Mouse (Mus musculus) monocyte, adult 2 months (primary cell): Measurements from ENCODE around the gene Gipc2.
A peak's percentile ranks its signal among the peaks of the same experiment; 100 is the strongest.
"Not testable (repeated sequence)": the region's sequence is repeated elsewhere in the genome, so short reads cannot be mapped to it uniquely, and the experiment has no call there.

Experiments used
- DNase-seq, 2 experiments: peaks; one replicate each; pipeline ENCODE4 v3.0.0; 2022; ENCODE audit warnings: low spot score in 2 of 2, low read depth in 1 of 2

Gene Gipc2

DNA sequence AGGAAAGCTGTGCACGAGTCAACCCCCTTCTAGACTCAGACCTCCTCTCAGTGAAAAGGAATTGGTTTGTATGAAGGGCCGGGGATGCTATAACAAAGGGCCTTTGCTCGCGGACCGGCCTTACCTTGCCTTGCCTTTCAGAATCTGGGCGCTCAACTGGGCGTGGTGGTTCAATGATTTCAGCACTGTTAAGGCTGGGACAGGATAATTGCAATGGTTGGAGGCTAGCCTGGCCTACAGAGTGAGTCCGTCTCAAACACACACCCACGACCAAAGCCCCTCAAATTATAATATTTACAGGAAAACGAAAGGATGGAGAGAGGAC lies at the start of gene Gipc2:
Gene Gipc2 (minus strand): TSS at position 132 of the 325 bp plus-strand sequence.
- DNase-seq, result no peak

DNA sequence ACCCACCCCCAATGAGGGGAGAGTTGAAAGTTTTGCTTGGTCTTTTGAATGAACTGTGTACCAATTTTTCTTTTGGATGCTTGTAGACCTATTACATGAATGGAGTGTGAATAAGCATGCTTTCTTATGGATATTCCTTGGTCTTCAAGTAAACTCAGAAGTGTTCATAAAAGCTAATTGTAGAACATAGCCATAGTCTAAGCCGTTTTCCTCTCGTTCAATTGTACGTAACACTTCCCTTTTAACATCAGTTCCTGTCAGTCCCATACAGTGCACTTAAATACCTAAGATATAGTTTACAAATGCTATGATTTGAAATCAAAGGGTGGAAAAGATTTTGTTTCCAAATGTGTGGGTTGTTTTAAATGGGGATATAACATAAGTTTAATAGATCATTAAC lies 47.4 kb upstream of the Gipc2 start:
- no peak for DNase-seq

DNA sequence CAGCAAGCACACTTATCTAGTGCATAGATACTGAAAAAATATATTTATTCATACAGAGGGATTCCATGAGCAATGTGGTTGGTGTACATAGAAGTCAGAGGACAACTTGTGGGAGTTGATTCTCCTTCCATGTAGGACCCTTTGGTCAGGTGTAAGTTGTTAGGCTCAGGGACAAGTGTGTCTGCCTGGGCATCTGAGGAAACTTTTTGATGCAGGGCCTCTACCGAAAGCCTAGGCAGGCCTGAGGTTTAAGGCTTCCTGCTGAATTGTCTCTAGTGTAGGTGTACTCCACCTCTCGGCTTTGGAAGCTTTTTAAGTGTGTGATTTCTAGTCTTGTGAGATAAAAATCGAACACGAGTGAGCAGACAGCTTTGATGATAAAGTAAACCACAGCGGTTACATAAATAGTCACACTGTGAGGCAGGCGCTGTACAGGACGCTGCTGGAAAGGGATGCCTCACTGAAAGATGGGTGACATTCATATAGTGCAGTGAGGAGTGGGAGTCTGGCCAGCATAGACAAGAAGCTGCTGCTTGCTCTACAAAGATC lies 45.8 kb upstream of the Gipc2 start:
- no peak for DNase-seq

DNA sequence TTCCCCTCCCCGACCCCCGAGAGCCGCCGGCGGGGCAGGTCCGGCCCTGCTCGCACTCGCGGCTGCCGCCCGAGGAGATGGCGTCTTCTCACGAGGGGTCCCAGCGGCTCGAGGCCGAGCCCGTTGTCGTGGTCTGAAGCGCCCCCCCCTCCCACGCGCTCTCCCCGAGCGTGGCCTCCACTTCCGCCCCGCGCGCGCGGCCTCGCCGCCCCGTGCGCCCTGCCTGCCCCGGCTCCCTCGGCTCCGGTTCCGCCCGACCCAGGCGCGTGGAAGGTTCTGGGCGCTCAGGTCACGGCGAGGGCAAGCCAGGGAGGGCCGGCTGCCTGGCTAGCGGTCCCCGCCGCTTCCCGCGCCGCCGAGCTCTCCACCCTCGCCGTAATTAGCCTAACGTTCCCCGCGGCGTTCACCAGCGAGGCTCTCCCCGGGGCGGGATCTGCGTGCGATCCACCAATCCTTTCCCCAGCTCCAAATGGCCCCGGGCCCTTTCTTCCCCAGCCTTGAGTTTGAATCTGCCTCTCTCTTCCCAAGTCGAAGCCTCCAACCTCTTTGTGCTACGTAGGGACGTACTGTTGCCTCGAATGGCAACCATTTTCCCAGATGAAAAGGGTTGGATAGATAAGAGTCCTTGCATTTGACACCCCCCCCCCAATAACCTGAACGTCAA lies 44.8 kb upstream of the Gipc2 start:
- DNase-seq, result peak; percentile 12 to 52

DNA sequence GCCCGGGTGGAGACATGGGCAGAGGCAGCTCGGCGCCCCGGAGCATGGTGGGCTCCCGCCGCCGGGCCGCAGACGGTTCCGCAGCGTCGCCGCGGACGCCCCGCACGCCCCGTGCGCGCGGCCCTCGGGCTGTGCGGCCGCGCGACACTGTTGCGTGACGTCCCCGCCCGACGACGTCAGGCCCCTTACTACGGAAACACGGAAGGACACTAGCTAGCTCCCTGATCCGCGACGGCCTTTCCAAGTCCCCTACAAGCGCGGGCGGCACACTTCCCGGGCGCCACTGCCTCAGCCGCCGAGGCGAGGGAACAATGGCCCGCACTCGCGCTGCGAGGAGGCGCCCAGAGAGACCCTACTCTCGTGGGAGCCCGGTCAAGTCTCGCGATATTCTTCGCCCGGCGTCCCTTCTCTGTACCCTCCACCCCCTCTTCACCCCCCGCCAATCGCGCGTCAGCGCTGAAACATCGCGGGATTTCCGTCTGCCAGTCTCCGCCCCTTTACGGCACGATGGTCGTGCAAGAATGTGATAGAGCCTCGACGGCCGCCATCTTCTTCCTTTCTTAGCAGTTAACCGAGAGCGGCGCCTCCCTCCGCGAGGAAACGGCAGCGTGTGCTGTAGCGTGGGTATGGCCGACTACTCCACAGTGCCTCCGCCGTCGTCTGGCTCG lies 44.1 kb upstream of the Gipc2 start, which contains the start of the genes Dnajb4 and Fubp1:
Gene Dnajb4 (minus strand): TSS at position 336 of the 668 bp plus-strand sequence.
Gene Fubp1 (plus strand): TSS at position 456 of the 668 bp plus-strand sequence.
- DNase-seq, result peak; percentile 99 to 100

DNA sequence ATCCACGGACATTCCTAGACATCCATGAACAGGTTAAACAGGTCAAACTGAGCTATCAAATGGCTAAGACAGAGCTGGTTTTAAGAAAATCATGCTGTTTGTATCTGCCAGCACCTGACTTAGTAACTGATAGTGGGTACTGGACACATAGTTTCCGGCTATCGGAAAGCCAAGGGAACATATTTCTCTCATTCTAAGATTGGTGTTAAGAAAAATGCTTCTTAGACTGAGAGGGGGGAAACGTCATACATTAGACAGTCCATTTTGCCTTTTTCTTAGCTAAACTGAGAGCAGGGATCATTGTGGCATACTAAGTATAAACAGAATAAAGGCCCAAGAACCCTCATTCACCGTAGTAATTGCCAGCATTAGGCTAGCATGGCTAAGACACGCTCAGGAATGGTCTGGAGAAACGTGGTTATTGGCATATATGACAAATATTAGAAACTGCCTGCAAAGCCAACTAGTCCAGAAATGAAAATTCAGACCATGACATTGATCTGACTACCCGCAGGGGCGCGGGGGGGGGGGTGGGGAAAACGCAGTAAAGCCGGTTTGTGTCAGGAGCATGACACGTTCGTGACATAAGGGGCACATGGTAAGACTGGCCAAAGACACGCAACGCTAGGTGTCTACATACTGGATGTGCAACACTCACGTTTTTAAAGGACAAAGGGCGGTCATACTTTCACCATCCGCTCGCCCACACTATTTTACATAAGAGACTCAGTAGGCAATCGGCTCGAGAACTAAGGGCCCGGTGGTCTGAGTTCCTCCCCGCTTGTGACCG lies 43.3 kb upstream of the Gipc2 start:
- peak; percentile 10 to 54 for DNase-seq

DNA sequence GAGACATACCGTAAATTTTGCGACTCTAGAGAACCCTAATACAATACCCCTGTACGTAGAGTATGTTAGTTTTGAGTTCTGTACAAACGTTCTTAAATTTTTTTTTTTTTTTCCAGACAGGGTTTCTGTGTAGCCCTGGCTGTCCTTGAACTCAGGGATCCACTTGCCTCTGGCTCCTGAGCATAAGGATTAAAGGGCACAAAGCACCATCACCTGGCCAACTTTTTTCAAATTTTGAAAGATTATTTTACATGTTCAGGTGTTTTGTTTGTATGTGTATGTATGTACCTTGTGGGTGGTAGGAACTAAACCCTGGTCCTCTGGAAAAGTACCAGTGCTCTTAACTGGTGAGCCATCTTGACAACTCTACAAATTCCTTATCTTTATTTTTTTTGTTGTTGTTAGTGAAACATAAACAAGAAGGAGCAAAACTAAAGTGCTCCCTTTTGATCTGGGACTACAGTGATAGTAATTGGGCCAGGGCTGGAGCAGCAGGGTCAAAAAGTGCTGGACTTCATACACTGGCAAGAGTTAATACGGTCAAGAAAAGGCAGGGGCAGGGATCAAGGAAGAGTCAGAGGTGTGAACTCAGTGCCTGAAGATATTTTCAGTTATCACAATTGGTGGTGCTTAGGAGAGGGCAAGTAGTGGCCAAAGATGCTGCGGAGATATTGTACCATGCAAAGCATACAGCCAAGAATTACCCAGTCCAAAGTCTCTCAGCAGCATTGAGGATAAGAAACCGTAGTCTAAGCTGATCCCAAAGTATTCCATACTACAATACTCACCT lies 42.3 kb upstream of the Gipc2 start:
- no peak for DNase-seq

DNA sequence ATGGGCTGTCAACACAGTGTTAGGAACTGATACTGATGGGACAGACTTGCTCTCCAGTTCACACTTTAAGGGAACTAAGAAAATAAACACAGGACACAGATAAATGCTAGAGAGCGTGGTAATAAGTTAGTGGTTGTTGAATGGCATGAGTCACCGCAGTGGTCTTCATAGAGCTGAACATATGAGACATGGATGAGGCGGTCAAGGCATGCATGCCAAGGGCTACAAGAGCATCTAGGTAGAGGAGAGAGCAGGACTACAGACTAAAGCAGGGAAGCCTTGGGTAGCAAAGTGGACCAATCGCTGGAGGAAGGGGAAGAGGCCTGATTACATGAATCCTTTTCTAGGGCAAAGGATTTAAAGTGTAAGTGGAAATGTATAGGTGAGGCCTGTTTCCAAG lies 41.1 kb upstream of the Gipc2 start:
- no peak for DNase-seq

DNA sequence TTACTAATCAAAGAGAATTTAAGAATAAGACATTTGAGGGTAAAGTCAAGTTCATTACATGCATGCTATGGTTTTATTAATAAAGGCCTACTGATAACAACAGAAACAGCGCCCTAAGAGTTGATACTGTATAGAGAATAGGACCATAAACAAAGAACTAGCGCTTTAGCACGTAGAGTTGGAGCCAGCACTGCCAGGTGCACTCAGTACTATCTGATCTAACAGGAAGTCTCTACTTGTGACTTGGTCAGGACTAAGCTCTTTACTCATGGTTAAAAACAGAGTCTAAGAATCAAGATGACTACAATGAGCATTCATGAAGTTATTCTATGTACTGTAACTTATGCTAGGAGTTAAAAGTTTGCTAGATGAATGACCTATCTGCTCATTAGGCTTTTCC lies 38.5 kb upstream of the Gipc2 start:
- DNase-seq, result no peak

DNA sequence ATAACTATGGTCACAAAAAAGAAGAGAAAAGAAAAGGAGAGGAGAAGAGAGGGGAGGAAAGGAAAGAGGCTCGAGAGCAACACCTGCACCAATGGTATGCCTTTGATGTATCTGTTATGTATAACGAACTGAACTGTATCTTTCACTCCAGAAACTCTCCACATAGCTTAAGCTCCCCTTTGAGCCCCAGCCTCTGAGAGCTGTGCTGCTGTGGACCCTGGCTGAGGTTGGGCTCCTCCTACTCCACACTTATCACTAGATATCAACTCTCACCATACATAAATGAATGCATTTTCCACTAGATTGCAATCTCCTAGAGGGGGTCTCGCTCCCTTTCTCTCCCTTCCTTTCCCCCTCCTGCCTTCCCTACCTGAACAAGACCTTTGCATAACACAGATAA lies 38.0 kb upstream of the Gipc2 start:
- DNase-seq, result no peak

DNA sequence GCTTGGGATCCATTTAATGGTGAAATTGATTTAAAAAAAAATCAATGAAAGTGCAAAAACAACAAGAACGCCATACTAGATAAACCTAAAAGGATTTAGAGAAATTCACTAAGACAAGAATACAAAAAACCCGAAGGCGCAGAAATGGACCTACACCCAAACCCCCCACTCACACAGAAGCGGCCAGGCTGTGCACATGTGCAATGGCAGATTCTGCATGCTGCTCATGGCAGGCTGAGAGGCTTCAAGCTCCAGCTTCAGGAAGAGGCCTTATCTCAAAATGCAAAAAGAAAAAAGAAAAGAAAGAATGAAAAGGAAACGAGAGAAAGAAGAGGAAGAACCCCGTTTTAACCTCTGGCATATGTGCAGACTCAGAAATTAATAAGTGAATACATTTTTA lies 37.4 kb upstream of the Gipc2 start:
- no peak for DNase-seq

DNA sequence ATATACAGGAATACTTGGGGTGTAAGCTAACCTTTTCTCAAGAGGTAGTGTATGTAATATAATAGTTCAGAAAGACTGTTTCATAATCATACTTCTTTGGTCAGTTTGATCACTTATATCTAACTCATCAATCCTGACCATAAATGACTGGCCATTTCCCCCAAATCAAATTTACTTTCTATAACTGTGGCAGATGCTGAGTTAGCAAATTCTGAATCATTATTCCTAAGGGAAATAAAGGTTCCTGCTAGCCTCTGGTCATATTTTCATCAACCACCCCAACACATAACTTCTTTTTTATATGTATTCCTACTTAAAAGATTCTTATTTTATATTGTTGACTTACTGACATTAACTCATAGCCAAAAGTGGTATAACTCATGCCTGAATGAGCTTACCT lies 36.9 kb upstream of the Gipc2 start:
- no peak for DNase-seq

DNA sequence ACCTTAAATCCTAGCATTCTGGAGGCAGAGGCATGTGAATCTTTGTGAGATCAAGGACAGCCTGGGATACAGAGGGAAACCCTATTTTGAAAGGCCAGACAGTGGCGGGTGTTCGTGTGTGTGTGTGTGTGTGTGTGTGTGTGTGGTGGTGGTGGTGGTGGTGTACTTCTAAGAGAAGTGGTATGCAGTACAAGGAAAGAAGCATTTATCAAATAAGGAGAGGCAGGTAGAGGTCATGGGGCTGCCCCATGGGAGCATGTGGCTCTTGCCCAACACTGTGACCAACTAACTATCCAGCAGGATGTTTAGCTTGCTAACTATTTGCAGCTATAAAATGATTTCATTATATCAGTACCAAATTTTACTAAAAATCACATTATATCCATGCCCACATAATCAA lies 35.6 kb upstream of the Gipc2 start:
- no peak for DNase-seq

DNA sequence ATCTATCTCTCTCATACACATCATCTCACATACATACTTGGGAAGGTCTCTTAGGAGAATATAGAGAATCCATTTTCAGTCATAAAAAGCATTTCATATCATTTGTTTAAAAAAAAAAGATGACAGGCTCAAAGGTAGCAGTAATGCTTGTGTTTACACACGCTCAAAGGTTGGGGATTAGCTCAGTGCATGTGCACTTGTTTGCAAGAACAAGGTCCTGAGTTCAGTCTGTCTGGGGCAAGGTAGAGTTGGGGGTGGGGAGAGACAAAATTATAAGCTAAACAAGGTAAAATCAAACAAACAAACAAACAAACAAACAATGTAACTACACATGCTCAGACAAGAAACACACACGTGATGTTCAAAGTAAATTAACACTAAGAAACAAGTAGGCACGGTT lies 35.2 kb upstream of the Gipc2 start:
- DNase-seq, result no peak

DNA sequence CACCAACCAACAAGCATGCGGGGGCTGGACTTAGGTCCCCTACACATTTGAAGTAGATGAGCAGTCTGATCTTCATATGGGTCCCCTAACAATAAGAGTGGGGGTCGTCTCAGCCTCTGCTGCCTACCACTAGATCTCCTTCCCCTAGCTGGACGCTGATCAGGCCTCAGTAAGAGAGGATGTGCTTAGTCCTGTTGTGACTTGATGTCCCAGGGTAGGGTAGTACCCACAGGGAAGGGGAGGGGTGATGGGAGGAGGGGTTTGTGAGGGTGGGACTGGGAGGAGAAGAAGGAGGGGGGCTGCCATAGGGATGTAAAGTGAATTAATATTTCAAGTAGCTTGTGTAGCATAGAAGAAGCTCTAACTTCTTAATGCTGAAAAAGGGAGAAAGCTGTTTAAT lies 33.1 kb upstream of the Gipc2 start:
- DNase-seq, result no peak

DNA sequence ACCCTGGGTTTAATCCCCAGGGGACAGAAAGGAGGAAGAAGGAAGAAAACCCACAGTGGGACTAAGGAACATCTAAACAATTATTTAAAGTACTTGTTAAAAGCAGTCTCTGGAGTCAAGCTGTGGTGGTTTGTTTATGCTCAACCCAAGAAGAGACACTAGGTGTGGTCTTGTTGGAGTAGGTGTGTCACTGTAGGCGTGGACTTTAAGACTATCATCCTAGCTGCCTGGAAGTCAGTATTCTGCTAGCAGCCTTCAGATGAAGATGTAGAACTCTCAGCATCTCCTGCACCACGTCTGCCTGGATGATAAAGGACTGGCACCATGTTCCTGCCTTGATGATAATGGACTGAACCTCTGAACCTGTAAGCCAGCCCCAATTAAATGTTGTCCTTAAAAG lies 31.2 kb upstream of the Gipc2 start:
- DNase-seq, result not testable (repeated sequence)

DNA sequence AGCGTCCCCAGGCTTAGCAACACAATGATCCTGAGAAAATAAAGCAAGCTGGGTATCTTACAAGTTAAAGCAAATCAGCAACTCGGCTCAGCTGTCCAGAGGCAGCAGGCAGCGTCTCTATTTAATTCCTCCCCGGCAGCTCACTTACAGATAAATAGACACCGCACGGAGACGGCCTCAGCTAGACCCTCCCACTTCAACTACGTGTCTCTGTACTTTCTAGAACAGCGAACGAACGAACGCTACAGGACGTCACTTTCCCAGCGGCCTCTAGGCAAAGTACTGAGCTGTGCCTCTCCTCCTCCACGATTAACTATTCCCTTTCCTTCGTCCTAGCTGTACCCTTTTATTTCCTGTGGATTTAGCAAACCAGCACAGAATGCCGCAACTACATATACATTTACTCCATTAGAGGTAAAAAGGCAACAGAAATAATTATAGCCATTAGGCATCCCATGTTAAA lies 27.6 kb upstream of the Gipc2 start:
- peak; percentile 27 to 70 for DNase-seq

DNA sequence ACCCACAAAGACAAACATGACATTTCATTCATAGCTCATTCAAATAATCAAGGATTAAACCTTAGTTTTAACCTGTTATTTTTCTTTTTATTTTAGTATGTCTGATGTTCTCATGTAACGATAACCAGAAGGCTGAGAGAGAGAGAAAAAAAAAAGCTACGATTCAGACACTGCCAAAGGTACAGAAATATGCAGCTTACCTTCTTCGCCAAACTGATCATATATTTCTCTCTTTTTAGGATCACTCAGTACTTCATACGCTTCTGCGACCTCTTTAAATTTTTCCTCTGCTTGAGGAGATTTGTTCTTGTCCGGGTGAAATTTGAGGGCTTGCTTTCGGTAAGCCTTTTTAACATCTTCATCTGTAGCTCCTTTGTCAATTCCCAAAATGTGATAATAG lies 27.1 kb upstream of the Gipc2 start:
- DNase-seq, result no peak

DNA sequence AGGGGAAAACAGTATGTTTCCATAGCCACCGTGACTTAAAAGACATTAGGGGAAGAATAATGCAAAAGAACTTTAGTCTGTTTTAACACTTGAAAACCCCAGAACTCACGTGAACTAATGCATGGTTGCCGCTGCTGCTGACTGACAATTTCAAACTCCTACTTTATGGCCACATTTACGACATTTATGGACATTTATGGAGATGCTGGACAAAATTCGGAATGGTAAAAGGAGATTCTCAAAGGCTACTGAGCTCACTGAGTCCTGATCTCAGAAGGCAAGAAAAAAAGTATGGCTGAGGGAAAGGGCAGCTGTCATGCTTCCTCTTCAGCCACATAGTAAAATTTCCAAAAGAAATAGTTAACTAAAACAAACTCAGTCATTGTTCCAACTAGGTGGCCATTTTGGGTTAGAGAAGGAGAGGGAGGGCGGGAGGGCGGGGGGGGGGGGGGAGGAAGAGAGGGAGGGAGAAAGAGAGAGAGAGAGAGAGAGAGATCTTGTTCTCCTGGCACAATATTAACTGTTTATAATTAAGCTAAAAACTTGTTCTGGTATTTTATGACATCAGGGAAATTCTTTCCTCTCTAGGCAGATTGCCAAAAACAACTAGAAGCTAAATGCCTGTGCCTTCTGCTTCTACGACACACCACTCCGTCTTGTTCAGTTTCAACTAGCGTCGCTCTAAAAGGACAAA lies 26.4 kb upstream of the Gipc2 start:
- DNase-seq, result no peak

DNA sequence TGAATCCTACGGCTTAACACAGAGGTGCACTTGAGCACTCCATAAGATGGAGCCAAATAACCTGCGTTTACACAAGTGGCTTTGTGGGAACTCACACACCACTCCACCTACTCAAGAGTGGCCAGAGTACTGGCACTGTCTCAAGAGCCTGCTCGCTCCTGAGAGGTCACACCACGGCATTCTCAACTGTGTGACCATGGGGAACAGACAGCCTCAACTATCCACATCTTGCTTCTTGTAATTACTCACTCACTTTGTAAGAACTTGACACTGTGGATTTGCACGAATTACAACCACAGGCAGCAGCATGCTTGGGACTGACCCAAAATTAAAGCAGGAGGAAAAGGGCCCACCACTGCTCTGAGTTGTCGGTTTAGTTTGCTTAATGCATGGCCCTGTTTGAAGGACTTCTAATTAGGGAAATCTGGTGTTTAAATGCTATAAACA lies 25.8 kb upstream of the Gipc2 start:
- DNase-seq, result no peak
